Mouse (Mus musculus) midbrain, embryonic 14.5 days (tissue): ENCODE measurements at regions not wholly inside any gene's neighbourhood (a gene's known extent, or its start where the extent isn't known, plus 50 kb on each side); places are given as distances from the start of the nearest gene placed in this dataset.

Experiments used
- ATAC-seq: fragments of 200-750 bp; cut with Nextera tagmentation; 2 replicates; pipeline ENCODE4 v1.8.0; 2017; ENCODE audit warnings: moderate number of reproducible peaks, moderate library complexity; ENCODE audit not compliant: low FRiP score, low TSS enrichment
- DNase-seq: peaks from one replicate; pipeline ENCODE4 v3.0.0-alpha.2; 2015
- H3K27ac ChIP-seq: fragments of 300-500 bp; sonication (generic); replicated peaks from 2 replicates; pipeline ENCODE4 v1.5.1; 2014; ENCODE audit warnings: mild to moderate bottlenecking, low read depth, low read length, moderate library complexity
- H3K27me3 ChIP-seq: fragments of 300-500 bp; sonication (generic); 2 replicates; pipeline ENCODE4 v1.6.1; 2014; ENCODE audit warnings: low read length, control low read depth, mixed read lengths; ENCODE audit not compliant: control insufficient read depth, insufficient read depth
- H3K36me3 ChIP-seq: fragments of 300-500 bp; sonication (generic); 2 replicates; pipeline ENCODE4 v1.6.1; 2014; ENCODE audit warnings: low read length, control low read depth; ENCODE audit not compliant: control insufficient read depth, insufficient read depth
- H3K4me1 ChIP-seq: fragments of 300-500 bp; sonication (generic); 2 replicates; pipeline ENCODE4 v1.6.1; 2014; ENCODE audit warnings: mild to moderate bottlenecking, antibody characterized with exemption, low read length, control low read depth; ENCODE audit not compliant: control insufficient read depth, insufficient read depth
- H3K4me2 ChIP-seq: fragments of 300-500 bp; sonication (generic); 2 replicates; pipeline ENCODE4 v1.6.1; 2014; ENCODE audit warnings: mild to moderate bottlenecking, low read length, moderate library complexity
- H3K4me3 ChIP-seq: fragments of 300-500 bp; sonication (generic); replicated peaks from 2 replicates; pipeline ENCODE4 v1.5.1; 2014; ENCODE audit warnings: low read depth, low read length
- H3K9ac ChIP-seq: fragments of 300-500 bp; sonication (generic); replicated peaks from 2 replicates; pipeline ENCODE4 v1.6.1; 2014; ENCODE audit warnings: mild to moderate bottlenecking, low read length, moderate library complexity
- H3K9me3 ChIP-seq: fragments of 300-500 bp; sonication (generic); 2 replicates; pipeline ENCODE4 v1.6.1; 2016; ENCODE audit warnings: low read length, control low read depth, mixed read lengths; ENCODE audit not compliant: control insufficient read depth
- WGBS: fragments of 180-500 bp; shearing (Covaris S2); extraction: QIAGEN DNeasy Blood & Tissue Kit; methylation state at CpG from one replicate; pipeline ENCODE4 v1.1.7; 2014; 5-methylcytosine and 5-hydroxymethylcytosine counted together

- peaks cover 40% of the 10 kb centered on the region for H3K4me1 ChIP-seq
- no peaks in the 10 kb centered on the region for H3K36me3 ChIP-seq
- DNase-seq (peak; percentile 17), ATAC-seq (no peak)
- H3K4me3 ChIP-seq = no peak overlapping the region
- 33% methylated on average over 4 of the region's 4 CpGs for WGBS
- H3K9ac ChIP-seq = no peak overlapping the region
- no peaks in the 10 kb centered on the region for H3K27me3 ChIP-seq
- no peak overlapping the region; the same call in 1 of the 2 replicates for H3K4me2 ChIP-seq
- no peaks in the 10 kb centered on the region for H3K9me3 ChIP-seq
- peak overlapping the region; percentile 82 for H3K27ac ChIP-seq
Measured at GRCm38 (mm10) chr1:98192671-98193070, 97.2 kb upstream of the Pam start.

- Histone ChIP-seq H3K4me3 (no peak overlapping the region), H3K4me1 (peaks cover 40% of the 10 kb centered on the region), H3K27me3 (no peaks in the 10 kb centered on the region; the same call in 1 of the 2 replicates), H3K9me3 (no peaks in the 10 kb centered on the region), H3K9ac (no peak overlapping the region), H3K27ac (peak overlapping the region; percentile 82), H3K4me2 (peak overlapping the region; percentile 24), H3K36me3 (no peaks in the 10 kb centered on the region)
- no peak for ATAC-seq
- DNase-seq = peak; percentile 53
- 19% methylated on average over 8 of the region's 8 CpGs for WGBS
Measured at GRCm38 (mm10) chr1:98192044-98192484, 96.6 kb upstream of the Pam start.

- Histone ChIP-seq H3K9me3 (no peaks in the 10 kb centered on the region), H3K27me3 (no peaks in the 10 kb centered on the region; the same call in 1 of the 2 replicates), H3K4me3 (no peak overlapping the region), H3K9ac (no peak overlapping the region), H3K36me3 (no peaks in the 10 kb centered on the region), H3K4me1 (peaks cover 40% of the 10 kb centered on the region), H3K4me2 (peak overlapping the region; percentile 13; the same call in 1 of the 2 replicates), H3K27ac (peak overlapping the region; percentile 90)
- ATAC-seq = no peak
- 5% methylated on average over 2 of the region's 2 CpGs for WGBS
- DNase-seq = peak; percentile 58
Measured at GRCm38 (mm10) chr1:98191331-98191730, 95.9 kb upstream of the Pam start.

- WGBS = 7% methylated on average over 6 of the region's 6 CpGs
- no peak overlapping the region for H3K9ac ChIP-seq
- peaks cover 40% of the 10 kb centered on the region for H3K4me1 ChIP-seq
- H3K9me3 ChIP-seq = no peaks in the 10 kb centered on the region
- peak overlapping the region; percentile 90 for H3K27ac ChIP-seq
- DNase-seq = peak; percentile 66
- H3K36me3 ChIP-seq = no peaks in the 10 kb centered on the region
- H3K4me3 ChIP-seq = no peak overlapping the region
- peaks cover 4% of the 10 kb centered on the region; the same call in 1 of the 2 replicates for H3K27me3 ChIP-seq
- H3K4me2 ChIP-seq = peak overlapping the region; percentile 13; the same call in 1 of the 2 replicates
- peak; percentile 44; the same call in 1 of the 2 replicates for ATAC-seq
Measured at GRCm38 (mm10) chr1:98190741-98191140, 95.3 kb upstream of the Pam start.

DNA sequence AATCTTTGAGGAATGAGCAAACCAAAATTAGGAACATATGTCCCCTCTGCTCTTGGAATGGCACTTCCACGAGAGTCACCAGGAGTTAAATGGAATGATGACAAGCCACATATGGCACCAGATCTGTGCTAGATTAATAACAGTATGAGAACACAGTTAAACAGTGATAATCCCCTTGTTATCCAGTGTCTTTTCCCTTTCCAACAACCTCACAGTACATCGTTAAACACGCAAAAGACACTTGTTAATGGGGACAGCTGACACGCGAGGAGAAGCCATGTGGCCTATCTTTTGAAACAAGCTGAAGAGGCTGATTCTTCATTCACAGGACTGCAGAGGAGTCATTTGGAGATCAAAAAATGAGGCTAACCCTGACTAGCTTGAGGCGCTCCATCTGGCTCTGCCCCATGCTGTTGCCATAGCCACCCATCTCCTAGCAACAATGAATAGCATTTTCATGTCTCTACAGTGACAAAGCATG, 94.6 kb upstream of the Pam start:
- Histone ChIP-seq H3K4me2 (peak overlapping the region; percentile 7; the same call in 1 of the 2 replicates), H3K4me1 (peaks cover 40% of the 10 kb centered on the region), H3K27me3 (peaks cover 6% of the 10 kb centered on the region; the same call in 1 of the 2 replicates), H3K9ac (no peak overlapping the region), H3K36me3 (no peaks in the 10 kb centered on the region), H3K4me3 (no peak overlapping the region), H3K27ac (peak overlapping the region; percentile 90), H3K9me3 (no peaks in the 10 kb centered on the region)
- 3% methylated on average over 6 of the region's 6 CpGs for WGBS
- ATAC-seq (peak; percentile 95), DNase-seq (peak; percentile 92)

DNA sequence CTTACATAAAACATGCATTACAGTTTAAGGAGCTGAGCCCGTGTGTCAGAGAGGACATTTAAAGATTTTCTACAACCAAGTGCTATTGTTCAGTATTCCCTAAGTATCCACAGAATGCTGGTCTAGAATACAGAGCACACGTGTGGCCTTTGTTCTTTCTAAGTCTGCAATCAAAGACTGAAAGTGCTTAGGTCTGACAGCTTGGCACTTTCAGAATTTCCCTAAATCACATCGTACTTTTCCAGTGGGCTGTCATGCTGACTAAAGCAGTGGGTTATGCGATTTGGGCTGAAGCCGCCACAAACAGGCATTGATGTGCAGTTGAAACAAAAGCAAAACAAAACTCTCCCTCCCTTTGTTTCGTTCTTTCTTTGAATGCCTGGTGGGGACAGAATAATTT, 84.9 kb upstream of the Pam start:
- peaks cover 6% of the 10 kb centered on the region for H3K4me1 ChIP-seq
- H3K4me2 ChIP-seq = peak overlapping the region; percentile 22; the same call in 1 of the 2 replicates
- H3K4me3 ChIP-seq = no peak overlapping the region
- peak overlapping the region; percentile 31; the same call in 1 of the 2 replicates for H3K9ac ChIP-seq
- DNase-seq (peak; percentile 59), ATAC-seq (peak; percentile 57; the same call in 1 of the 2 replicates)
- H3K27ac ChIP-seq = peak overlapping the region; percentile 41; the same call in 1 of the 2 replicates
- H3K27me3 ChIP-seq = no peaks in the 10 kb centered on the region
- H3K36me3 ChIP-seq = no peaks in the 10 kb centered on the region
- no peaks in the 10 kb centered on the region for H3K9me3 ChIP-seq
- WGBS = 5% methylated on average over 6 of the region's 6 CpGs

DNA sequence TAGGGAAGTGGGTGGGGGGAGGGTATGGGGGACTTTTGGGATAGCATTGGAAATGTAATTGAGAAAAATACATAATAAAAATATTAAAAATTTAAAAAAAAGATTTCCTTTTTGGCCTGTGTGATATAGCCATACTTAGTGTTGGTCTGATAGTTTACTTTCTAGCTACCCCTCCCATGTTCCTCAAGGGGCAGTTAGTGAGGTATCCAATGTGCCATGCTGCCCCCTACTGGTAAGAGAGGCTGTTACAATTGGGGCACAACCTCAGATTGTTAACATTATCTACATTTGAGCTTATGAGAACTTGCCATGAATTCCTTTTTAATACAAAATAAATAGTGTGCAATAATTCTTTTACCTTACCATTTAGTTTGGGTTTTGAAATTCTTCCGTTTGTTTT, 83.6 kb upstream of the Pam start:
- no peaks in the 10 kb centered on the region for H3K36me3 ChIP-seq
- H3K9me3 ChIP-seq = no peaks in the 10 kb centered on the region
- no peak overlapping the region for H3K9ac ChIP-seq
- no peak overlapping the region for H3K4me2 ChIP-seq
- H3K27me3 ChIP-seq = no peaks in the 10 kb centered on the region
- peaks cover 17% of the 10 kb centered on the region for H3K4me1 ChIP-seq
- 40% methylated on average over 1 of the region's 1 CpGs for WGBS
- no peak overlapping the region for H3K4me3 ChIP-seq
- peak; percentile 65 for DNase-seq
- ATAC-seq = no peak
- H3K27ac ChIP-seq = no peak overlapping the region

- Histone ChIP-seq H3K36me3 (no peaks in the 10 kb centered on the region), H3K4me2 (0 out of 2 replicates have a peak overlapping the region, but pooled peaks have one; percentile 14), H3K27me3 (no peaks in the 10 kb centered on the region), H3K27ac (peak overlapping the region; percentile 73), H3K4me1 (peaks cover 17% of the 10 kb centered on the region), H3K4me3 (no peak overlapping the region), H3K9me3 (no peaks in the 10 kb centered on the region), H3K9ac (no peak overlapping the region)
- ATAC-seq = peak; percentile 39; the same call in 1 of the 2 replicates
- peak; percentile 58 for DNase-seq
- WGBS = 25% methylated on average over 4 of the region's 4 CpGs
Measured at GRCm38 (mm10) chr1:98174811-98175132, 79.3 kb upstream of the Pam start.
